Mouse (Mus musculus) kidney, postnatal 0 days (tissue): ENCODE results near the gene Gm45233. TPM values are rescaled to one million over a fixed set of nuclear protein-coding genes. Genes with fewer than 3 reads are reported as not detected.

Experiments
- ATAC-seq: fragments of 200-750 bp; cut with Nextera tagmentation; replicated peaks from 2 replicates; pipeline ENCODE4 v1.8.0; 2017; ENCODE audit warnings: low read depth, moderate number of reproducible peaks, moderate TSS enrichment, moderate library complexity; ENCODE audit not compliant: low FRiP score
- DNase-seq: peaks from one replicate; pipeline ENCODE4 v3.0.0-alpha.2; 2016; ENCODE audit warnings: low spot score
- H3K27ac ChIP-seq: fragments of 300-500 bp; sonication (generic); 2 replicates; pipeline ENCODE4 v1.5.1; 2014; ENCODE audit warnings: mild to moderate bottlenecking
- H3K27me3 ChIP-seq: fragments of 300-500 bp; sonication (generic); 2 replicates; pipeline ENCODE4 v1.6.1; 2014; ENCODE audit warnings: low read length, mixed read lengths; ENCODE audit not compliant: insufficient read depth
- H3K36me3 ChIP-seq: fragments of 300-500 bp; sonication (generic); 2 replicates; pipeline ENCODE4 v1.6.1; 2014; ENCODE audit warnings: low read length, mixed read lengths; ENCODE audit not compliant: insufficient read depth
- H3K4me1 ChIP-seq: fragments of 300-500 bp; sonication (generic); replicated peaks from 2 replicates; pipeline ENCODE4 v1.6.1; 2014; ENCODE audit warnings: antibody characterized with exemption, low read length, mixed read lengths; ENCODE audit not compliant: insufficient read depth
- H3K4me2 ChIP-seq: fragments of 300-500 bp; sonication (generic); 2 replicates; pipeline ENCODE4 v1.6.1; 2014; ENCODE audit warnings: mild to moderate bottlenecking, low read length, moderate library complexity, mixed read lengths
- H3K4me3 ChIP-seq: fragments of 300-500 bp; sonication (generic); replicated peaks from 2 replicates; pipeline ENCODE4 v1.5.1; 2014; ENCODE audit warnings: low read depth, low read length
- H3K9ac ChIP-seq: fragments of 300-500 bp; sonication (generic); 2 replicates; pipeline ENCODE4 v1.6.1; 2014; ENCODE audit warnings: low read depth, low read length
- H3K9me3 ChIP-seq: fragments of 300-500 bp; sonication (generic); replicated peaks from 2 replicates; pipeline ENCODE4 v1.6.1; 2016; ENCODE audit warnings: low read length, inconsistent platforms, mixed read lengths
- CTCF ChIP-seq: IDR thresholded peaks from 2 replicates; pipeline ENCODE4 v1.5.1; 2016; ENCODE audit warnings: antibody characterized with exemption, low read depth, mild to moderate bottlenecking, moderate library complexity
- WGBS: fragments of 180-500 bp; shearing (Covaris S2); extraction: QIAGEN DNeasy Blood & Tissue Kit; methylation state at CpG from one replicate; pipeline ENCODE4 v1.1.7; 2014; 5-methylcytosine and 5-hydroxymethylcytosine counted together
- polyA plus RNA-seq: library from polyadenylated mRNA; unstranded; fragments of >200 nt; fragmentation: Nextera tagmentation; extraction: Ambion mirVana; gene quantifications from 2 replicates; pipeline ENCODE4 v1.2.1, GENCODE M21; 2015

The Gm45233 gene
- polyA plus RNA-seq, 1 experiment from 2014 or later = 0.24 TPM

DNA sequence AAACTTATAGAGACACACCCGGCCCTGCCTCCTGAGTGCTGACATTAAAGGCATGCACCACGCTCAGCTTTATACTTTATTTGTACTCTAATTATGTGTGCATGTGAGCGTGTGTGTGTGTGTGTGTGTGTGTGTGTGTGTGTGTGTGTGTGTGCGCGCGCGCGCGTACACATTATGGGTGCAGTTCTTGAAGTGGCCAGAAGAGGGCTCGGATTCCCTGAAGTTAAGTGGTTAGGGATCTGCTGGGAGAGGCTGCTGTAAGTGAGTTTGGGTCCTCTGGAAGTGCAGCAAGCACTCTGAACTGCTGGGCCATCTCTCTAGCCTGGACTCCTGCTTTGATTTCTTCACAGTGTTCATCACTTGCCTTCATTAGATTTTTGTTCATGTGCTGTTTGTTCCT is 26.6 kb upstream of the Gm45233 start:
- DNase-seq = no peak
- Histone ChIP-seq H3K9me3 (no peaks in the 10 kb centered on the region), H3K36me3 (no peaks in the 10 kb centered on the region), H3K9ac (no peak overlapping the region), H3K4me1 (no peaks in the 10 kb centered on the region), H3K27ac (no peak overlapping the region), H3K27me3 (no peaks in the 10 kb centered on the region), H3K4me3 (no peak overlapping the region), H3K4me2 (no peak overlapping the region)
- no peak for TF ChIP-seq CTCF
- WGBS = 86% methylated on average over 10 of the region's 10 CpGs
- no peak for ATAC-seq

DNA sequence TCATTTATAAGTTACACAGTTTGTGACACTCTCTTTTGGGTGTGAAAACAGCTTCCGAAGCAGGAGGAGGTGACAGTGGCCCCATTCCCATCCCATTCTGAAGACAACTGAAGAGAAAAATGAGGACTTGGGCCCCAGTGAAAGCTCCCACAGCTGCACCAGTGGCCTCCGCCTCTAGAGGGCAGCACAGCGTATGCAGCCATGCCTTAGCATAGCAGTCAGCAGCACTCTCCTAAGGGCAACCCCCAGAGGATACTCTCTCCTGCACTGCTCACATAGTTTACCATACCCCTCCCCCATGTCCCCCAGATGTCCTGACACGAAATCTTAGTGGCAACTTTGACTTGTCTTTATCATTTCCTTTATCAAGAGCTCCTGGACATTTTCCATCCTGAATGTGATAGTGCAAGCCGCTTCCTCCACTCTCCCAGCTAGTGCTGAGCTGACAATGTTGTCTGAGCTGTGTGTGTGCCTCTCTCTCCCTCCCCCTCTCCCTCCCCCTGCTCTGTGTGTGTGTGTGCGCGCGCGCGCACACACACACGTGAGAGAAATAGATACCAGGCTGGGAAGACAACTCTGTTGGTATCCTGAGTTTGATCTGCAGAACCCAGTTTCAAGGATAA is 20.8 kb upstream of the Gm45233 start:
- H3K9ac ChIP-seq = no peak overlapping the region
- ATAC-seq (peak; percentile 91), DNase-seq (peak; percentile 88)
- no peaks in the 10 kb centered on the region for H3K9me3 ChIP-seq
- no peaks in the 10 kb centered on the region for H3K27me3 ChIP-seq
- 15% methylated on average over 11 of the region's 11 CpGs for WGBS
- no peak overlapping the region for H3K4me3 ChIP-seq
- TF ChIP-seq CTCF = peak; percentile 94
- no peaks in the 10 kb centered on the region for H3K36me3 ChIP-seq
- H3K4me1 ChIP-seq = no peaks in the 10 kb centered on the region
- H3K27ac ChIP-seq = no peak overlapping the region
- 0 out of 2 replicates have a peak overlapping the region, but pooled peaks have one; percentile 8 for H3K4me2 ChIP-seq

DNA sequence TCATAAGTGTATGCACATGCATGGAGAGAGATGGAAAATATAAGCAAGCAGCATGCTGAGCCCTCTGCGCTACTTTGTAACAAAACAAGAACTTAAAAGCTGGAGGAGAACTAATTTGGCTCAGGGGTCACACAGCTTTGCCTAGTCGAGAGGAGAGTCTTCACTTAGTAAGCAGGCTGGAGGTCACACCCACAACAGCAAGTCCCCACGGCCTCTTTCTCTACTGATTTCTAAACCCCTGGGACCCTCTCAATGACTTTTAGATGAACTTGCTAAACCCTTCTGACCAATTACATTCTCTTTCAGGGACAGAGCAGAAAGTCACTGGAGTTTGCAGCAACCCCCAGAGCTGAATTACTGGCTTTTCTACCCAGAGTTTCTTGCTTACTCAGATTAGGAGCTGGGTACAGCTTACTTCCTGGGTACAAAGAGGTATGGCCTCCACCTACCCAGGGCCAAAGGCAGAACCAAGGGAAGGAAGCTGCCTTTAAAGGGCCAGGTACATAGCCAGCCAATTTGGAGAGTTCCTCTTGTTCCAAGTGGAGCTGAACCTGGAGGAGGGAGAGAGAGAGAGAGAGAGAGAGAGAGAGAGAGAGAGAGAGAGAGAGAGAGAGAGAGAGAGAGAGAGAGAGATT is 19.8 kb upstream of the Gm45233 start:
- 58% methylated on average over 3 of the region's 3 CpGs for WGBS
- ATAC-seq = no peak

DNA sequence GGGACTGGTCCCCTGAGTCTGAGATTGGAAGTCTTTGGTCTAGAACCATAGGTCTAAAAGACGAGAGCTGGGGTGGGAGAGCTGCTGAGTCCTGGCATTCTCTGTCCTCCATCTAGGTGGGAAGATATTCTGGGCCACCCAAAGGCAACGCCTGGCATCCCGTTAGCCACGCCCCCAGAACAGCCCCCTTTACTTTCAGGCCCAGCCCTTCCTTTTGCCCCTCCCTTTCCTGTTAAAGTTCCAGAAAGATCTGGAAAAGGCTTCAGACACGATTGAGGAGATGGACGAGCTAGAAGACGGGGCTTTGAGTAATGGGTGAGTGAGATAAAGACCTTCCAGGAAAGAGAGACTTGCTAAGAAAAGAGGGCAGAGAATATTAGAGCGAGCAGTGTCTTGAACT is 16.5 kb upstream of the Gm45233 start, which contains the start of gene Lim2:
Gene Lim2 (plus strand): TSS at position 265 of the 400 bp plus-strand sequence.
- ATAC-seq = no peak
- Histone ChIP-seq H3K4me1 (no peaks in the 10 kb centered on the region), H3K36me3 (no peaks in the 10 kb centered on the region), H3K4me2 (no peak within 1 kb of the TSS), H3K27ac (no peak within 1 kb of the TSS), H3K9me3 (no peaks in the 10 kb centered on the region), H3K9ac (no peak within 1 kb of the TSS), H3K4me3 (no peak within 1 kb of the TSS), H3K27me3 (no peaks in the 10 kb centered on the region)
- 85% methylated on average over 8 of the region's 8 CpGs for WGBS
- DNase-seq = no peak
- TF ChIP-seq CTCF = no peak

More for the DNA sequence above, 19.8 kb upstream of the Gm45233 start:
- no peak overlapping the region for H3K4me3 ChIP-seq
- TF ChIP-seq CTCF = no peak
- no peak for DNase-seq
- no peak overlapping the region for H3K4me2 ChIP-seq
- no peaks in the 10 kb centered on the region for H3K27me3 ChIP-seq
- H3K27ac ChIP-seq = no peak overlapping the region
- no peak overlapping the region for H3K9ac ChIP-seq
- H3K4me1 ChIP-seq = no peaks in the 10 kb centered on the region
- H3K9me3 ChIP-seq = no peaks in the 10 kb centered on the region
- no peaks in the 10 kb centered on the region for H3K36me3 ChIP-seq

DNA sequence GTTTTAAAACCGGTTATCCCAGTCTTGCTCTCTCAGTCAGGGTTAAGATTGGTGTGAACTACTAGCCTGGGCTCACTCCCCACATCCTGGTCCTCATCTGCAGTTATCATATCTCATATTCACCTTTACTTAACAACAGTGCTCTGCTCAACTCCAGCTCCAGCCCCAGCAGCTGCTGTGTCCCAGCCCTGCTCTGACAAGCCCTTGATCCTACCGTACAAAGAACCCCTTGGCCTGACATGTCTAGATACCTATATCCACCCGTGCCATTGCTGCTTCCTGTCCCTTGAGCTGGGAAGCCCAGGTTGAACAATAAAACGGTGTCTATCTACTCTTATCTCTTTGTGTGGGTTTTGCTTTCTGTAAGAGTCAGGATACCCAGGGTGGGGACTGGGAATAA is 14.4 kb upstream of the Gm45233 start:
- Histone ChIP-seq H3K9me3 (no peaks in the 10 kb centered on the region), H3K27me3 (no peaks in the 10 kb centered on the region), H3K4me1 (no peaks in the 10 kb centered on the region), H3K4me3 (no peak overlapping the region), H3K27ac (no peak overlapping the region), H3K9ac (no peak overlapping the region), H3K36me3 (no peaks in the 10 kb centered on the region), H3K4me2 (no peak overlapping the region)
- DNase-seq = no peak
- no peak for ATAC-seq
- 60% methylated on average over 4 of the region's 4 CpGs for WGBS
- TF ChIP-seq CTCF = no peak

DNA sequence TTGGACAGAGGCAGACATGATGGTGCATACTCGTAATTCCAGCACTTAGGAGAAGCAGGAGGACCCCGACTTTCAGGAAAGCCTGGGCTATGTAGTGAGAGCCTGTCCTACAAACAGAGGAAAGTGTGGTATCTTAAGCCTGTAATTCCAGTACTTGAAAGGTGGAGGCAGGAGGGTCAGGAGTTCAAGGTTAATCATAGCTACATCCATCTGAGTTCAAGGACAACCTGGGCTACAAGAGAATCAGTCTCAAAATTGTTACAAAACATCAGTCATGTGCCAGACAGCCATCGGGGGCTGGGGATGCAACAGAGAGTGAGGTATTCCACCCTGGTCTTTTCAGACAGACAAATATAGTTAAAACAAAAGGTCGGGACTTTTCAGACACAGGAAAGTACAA is 11.0 kb upstream of the Gm45233 start:
- ATAC-seq = no peak
- WGBS = 70% methylated on average over 4 of the region's 4 CpGs
- no peak for TF ChIP-seq CTCF
- H3K9me3 ChIP-seq = no peaks in the 10 kb centered on the region
- no peak for DNase-seq
- H3K36me3 ChIP-seq = no peaks in the 10 kb centered on the region
- no peak overlapping the region for H3K4me2 ChIP-seq
- H3K27ac ChIP-seq = no peak overlapping the region
- H3K9ac ChIP-seq = no peak overlapping the region
- no peaks in the 10 kb centered on the region for H3K4me1 ChIP-seq
- no peaks in the 10 kb centered on the region for H3K27me3 ChIP-seq
- no peak overlapping the region for H3K4me3 ChIP-seq
